Mouse (Mus musculus): Measurements from ENCODE around the gene Tmem120a. TPM values are rescaled to one million over a fixed set of nuclear protein-coding genes. Genes with fewer than 3 reads are reported as not detected.

Gene Tmem120a
- total RNA-seq, 2 experiments from 2014 or later: 10.0 to 17.4 TPM

DNA sequence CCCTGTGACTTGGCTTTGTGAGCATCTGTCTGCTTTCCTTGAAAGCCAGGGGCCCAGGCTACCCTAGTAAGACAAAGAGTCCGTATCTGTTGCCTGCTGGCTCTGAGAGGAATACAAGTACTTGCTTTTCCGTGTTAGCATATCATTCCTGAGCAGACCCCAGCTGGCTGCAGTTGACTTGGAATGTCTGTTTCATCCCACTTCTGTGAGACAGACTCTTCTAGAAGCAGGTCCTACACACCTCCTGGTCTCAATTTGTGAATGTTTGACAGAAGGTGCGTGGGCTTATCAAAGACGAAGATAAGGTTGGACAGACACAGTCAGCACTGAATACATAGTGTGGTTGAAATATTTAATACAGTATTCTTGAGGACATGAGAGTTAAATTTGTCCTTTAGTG is 31.4 kb downstream of the Tmem120a start:
- intact Hi-C loops (cut with DNase I): no loop called here
- DNase-seq: no peak

DNA sequence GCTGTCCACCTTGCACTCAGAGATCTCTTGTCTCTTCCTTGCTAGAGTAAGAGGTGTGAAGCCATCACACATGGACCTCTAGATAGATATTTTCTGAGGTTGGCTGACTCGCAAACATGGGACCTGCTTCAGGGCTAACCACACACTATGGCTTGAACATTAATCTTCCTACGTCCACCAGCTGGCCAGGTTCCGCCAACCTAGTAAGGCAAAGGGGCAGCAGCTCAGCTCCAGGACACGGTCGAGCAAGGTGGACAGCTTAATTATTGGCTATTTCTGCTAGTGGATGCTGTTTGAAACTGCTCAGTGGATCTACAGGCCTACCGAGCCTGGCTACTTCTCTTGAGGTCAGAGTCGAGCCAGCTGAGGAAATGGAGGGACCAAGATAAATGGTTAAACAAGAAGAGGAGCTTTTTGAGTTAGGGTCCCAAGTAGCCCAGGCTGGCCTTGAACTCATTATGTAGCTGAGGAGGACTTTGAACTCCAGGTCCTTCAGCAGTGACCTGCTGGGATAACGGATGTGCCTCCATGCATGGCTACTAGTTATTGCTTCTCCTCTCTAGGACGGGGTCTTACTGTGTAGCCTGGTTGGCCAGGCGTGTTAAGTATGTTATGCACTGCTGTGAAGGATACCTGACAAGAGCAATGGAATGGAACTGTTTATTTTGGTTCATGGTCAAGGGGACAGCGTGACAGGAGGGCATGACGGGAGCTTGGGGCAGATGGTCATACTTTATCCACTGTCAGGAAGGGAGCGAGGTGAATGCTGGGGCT is 32.5 kb downstream of the Tmem120a start:
- intact Hi-C loops (cut with DNase I): no loop called here
- DNase-seq: no peak

GRCm38 (mm10) chr5:135710599-135711214 is 33.5 kb downstream of the Tmem120a start:
- intact Hi-C loops (cut with DNase I): no loop called here
- peak in 1 of 2 experiments; percentile 33 for DNase-seq

- intact Hi-C loops (cut with DNase I): no loop called here
These were observed 34.5 kb downstream of the Tmem120a start for GRCm38 (mm10) chr5:135709716-135710115.

DNA sequence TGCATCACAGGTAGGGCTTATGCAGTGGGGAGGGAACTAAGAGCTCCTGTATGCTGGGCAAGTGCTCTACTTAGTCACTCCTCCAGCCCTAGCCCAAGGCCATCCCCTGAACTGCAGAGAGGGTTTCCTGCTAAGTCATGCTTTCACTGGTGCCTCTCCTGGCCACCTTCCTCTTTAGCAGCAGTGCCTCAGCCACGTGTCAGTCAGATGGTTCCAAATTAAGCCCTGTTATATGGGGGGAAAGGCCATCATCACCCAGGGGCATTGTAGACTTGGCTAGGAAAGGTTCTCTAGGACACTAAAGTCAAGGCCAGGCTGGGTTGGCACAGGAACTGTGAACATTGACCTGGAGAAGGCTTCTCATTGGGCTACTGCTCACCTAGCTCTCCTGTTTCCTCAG is 36.4 kb downstream of the Tmem120a start:
- DNase-seq: peak; percentile 55 to 67
- intact Hi-C loops (cut with DNase I): no loop called here

More at GRCm38 (mm10) chr5:135709716-135710115, 34.5 kb downstream of the Tmem120a start:
- DNase-seq: no peak

DNA sequence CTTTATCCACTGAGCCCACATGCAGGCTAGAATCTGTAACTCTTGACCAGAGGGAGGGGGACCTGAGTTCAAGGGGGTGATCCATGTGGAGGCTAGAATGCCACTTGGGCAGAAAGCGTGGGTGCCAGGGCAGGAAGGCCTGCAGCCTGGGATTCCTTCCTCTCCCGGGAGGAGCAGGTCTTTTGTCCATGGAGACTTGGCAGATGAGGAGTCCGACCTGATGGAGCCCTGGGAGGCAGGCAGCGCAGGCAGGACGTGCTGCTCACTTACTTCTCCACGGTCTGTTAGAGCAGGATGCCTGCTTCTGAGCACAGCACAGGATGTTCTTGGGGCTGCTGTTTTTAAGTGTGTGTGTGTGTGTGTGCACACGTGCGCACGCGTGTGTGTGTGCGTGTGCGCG is 37.2 kb downstream of the Tmem120a start:
- no peak for DNase-seq
- intact Hi-C loops (cut with DNase I): no loop called here

DNA sequence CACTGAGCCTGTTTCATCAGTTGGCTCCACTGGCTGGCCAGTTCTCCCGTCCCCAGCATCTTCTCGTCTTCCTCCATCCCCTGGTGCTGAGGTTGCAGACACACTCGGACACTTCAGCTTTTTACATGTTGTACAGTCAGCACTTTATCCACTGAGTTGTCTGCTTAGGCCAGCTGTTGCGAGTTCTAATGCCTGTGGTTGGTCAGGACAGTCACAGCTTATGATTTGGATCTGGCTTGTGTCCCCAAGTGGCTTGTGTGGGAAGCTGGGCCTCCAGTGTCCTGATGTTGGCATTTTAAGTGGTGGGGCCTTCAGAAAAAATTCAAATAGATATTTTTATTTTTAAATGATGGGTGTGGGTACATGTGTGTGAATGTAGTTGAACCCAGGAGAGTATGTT is 38.9 kb downstream of the Tmem120a start:
- intact Hi-C loops (cut with DNase I): no loop called here

DNA sequence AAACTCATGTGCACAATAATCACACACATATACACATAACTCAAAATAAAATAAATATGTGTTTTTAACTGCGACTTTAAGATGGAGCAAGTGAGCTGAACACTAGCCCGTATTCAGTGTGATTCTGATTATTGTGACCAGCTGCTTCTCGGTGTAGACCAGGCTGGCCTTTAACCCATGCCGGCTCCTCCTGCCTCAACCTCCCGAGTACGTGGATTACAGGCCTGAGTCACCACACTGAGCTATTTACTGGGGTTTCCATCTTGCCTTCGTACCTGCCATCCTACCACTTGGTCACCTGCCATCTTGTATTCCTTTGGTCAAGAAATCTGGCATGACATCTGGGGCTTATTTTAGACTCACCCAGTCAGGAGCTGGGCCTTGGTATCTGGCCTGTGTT is 40.8 kb downstream of the Tmem120a start:
- no peak for DNase-seq
- intact Hi-C loops (cut with DNase I): no loop called here

More for the DNA sequence above, 38.9 kb downstream of the Tmem120a start:
- DNase-seq: no peak

- peak in 1 of 2 experiments; percentile 54 for DNase-seq
- intact Hi-C loops (cut with DNase I): no loop called here
These were observed 41.5 kb downstream of the Tmem120a start for GRCm38 (mm10) chr5:135702682-135703192.

GRCm38 (mm10) chr5:135702190-135702589 is 42.1 kb downstream of the Tmem120a start:
- intact Hi-C loops (cut with DNase I): no loop called here

GRCm38 (mm10) chr5:135701601-135702000 is 42.6 kb downstream of the Tmem120a start:
- DNase-seq: no peak
- intact Hi-C loops (cut with DNase I): no loop called here

More at GRCm38 (mm10) chr5:135702190-135702589, 42.1 kb downstream of the Tmem120a start:
- DNase-seq: peak; percentile 38 to 52

DNA sequence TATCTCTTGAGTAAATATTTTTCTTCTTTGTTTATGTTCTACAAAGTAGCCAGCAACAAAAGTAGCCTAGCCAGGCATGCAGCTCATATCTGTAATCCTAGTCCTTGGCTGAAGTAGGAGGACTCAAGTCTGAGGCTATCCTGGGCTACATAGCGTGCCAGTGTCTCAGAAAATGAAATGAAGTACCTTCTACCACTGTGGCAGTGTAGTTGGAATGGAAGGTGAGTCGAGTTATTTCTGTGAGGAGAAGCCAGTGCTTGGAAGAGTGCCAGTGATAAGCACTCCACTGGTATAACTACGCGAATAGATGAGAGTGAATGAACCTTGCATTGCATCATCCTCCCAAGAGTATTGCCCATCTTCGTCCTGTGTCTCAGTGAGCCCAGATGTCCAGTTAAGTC is 46.5 kb downstream of the Tmem120a start:
- intact Hi-C loops (cut with DNase I): no loop called here
- peak in 1 of 2 experiments; percentile 38 for DNase-seq

DNA sequence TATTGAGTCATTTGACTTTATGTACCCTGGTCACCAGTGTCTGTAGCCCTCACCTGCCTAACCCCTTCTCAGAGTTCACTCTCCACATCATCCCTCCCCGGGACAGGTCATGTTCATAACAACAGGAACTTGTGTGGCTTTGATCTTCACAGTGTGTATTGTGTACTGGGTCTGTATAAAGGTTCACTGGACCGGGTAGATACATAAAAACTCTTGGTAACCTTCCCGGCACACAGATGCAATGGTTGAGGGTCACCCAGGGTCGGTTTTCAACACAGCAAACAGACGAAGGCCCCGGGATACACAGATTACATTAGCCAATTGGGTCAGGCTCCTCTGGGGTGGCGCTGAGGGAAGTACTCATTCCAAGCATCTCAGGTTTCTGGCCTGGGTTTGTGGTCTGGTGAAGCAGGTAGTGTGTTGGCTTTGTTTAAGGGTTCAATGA is 48.9 kb downstream of the Tmem120a start:
- intact Hi-C loops (cut with DNase I): no loop called here
- DNase-seq: no peak

DNA sequence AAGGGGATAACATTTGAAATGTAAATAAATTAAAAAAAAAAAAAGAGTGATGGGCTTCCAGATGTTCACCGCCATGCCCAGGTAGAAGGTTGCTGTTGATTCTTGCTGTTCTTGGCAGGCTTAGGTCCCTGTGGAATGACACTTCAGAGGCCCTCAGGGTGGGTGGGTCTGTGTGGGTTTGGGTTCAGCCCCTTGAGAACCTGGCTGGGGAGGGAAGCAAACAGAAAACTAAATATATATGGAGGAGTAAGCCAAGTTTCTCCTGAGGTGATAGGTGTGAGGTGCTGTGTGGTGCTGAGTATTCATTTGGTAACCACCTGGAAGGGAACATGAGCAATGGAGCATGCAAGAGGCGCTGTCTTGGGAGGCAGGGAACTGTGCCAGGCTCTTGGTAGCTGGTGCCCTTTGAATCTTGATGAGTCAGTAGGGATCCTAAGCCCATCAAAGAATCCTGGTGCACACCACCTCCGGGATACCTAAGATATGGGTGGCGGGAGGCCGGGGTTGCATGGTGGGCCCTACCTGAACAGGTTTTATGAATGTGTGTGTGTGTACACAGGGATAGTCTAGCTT is 50.9 kb downstream of the Tmem120a start:
- no peak for DNase-seq
- intact Hi-C loops (cut with DNase I): no loop called here

DNA sequence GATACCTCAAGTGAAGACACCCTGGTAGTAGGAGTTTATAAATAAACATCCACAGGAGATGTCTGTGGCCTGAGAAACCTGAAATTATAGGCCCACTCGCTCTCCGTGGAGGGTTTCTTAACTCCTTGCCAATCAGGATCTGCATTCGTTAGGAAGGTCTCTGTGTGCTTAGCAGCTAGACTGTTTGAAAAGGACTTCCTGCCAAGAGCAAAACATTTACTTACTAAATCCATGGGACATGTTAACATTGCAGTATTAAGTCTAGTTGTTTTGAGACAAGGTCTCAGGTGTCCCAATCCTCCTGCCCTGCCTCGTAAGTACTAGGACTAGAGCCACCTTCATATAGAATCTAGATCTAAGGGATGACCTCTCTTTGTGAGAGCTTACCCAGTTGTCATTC is 53.0 kb downstream of the Tmem120a start:
- intact Hi-C loops (cut with DNase I): no loop called here
- DNase-seq: no peak

- intact Hi-C loops (cut with DNase I): no loop called here
These were observed 53.8 kb downstream of the Tmem120a start for GRCm38 (mm10) chr5:135690401-135690800.

More at GRCm38 (mm10) chr5:135690401-135690800, 53.8 kb downstream of the Tmem120a start:
- no peak for DNase-seq

Small RNA genes within 50 kb of the gene (microRNA-seq; reads per million reads assigned to microRNA genes)
- gene Mir7034: 0 reads per million in 2 experiments

Other genes starting within 250 kb of the Tmem120a start
- 10 to 100 TPM; 43.3 to 51.8 TPM for gene Hip1, start 199.3 kb downstream of the Tmem120a start, total RNA-seq (2021)
- not detected for gene Ccl26, start 180.9 kb downstream of the Tmem120a start, total RNA-seq (2021)
- gene Ccl24, start 171.4 kb downstream of the Tmem120a start, total RNA-seq (2021): 1 to 10 TPM; 1.2 to 1.8 TPM
- 10 to 100 TPM; 19.2 to 21.1 TPM for gene Rhbdd2, start 111.8 kb downstream of the Tmem120a start, total RNA-seq (2021)
- gene Por, start 74.4 kb downstream of the Tmem120a start, total RNA-seq (2021): 10 to 100 TPM; 62.8 to 72.0 TPM
- not detected for gene Styxl1, start 33.9 kb upstream of the Tmem120a start, total RNA-seq (2021)
- 1,000 to 10,000 TPM; 1,661 to 1,664 TPM for gene Mdh2, start 34.0 kb upstream of the Tmem120a start, total RNA-seq (2021)
- gene Srrm3, start 62.4 kb upstream of the Tmem120a start, total RNA-seq (2021): under 1 TPM; 0.24 to 0.25 TPM
- gene Hspb1, start 143.5 kb upstream of the Tmem120a start, total RNA-seq (2021): 100 to 1,000 TPM; 304 to 329 TPM
- gene Ywhag, start 190.2 kb upstream of the Tmem120a start, total RNA-seq (2021): 100 to 1,000 TPM; 321 to 334 TPM
- gene Ssc4d, start 230.1 kb upstream of the Tmem120a start, total RNA-seq (2021): 1 to 10 TPM in 1 of 2 experiments, under 1 TPM in 1; 0.43 to 1.4 TPM
- gene Zp3, start 235.7 kb upstream of the Tmem120a start, total RNA-seq (2021): not detected